Mouse (Mus musculus): ENCODE data around the gene Man1b1.

DNA sequence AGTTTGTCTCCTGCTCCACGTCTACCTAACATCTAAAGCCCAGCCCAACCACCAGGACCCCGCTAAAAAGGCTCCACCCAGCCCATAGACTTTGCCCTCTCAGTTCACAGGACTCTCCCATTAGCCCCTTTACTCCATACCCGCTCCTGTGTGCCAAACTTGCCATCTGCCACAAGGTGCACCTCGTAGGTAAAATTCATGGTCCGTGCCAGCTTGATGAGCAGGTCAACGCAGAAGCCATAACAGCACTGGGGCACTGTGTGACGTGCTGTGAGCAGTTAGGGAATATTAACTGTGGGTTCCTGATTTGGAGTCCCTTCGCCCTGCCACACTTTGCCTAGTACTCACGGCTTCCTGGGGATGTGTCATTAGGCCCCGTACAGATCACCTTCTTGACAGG lies 34.1 kb upstream of the Man1b1 start:
- no peak for TF ChIP-seq GATA1 (IDR thresholded peaks at IDR 0.05; ENCODE audit: low read length)
- no peak for TF ChIP-seq TAL1 (IDR thresholded peaks at IDR 0.05; ENCODE audit: low read length)
